Mouse (Mus musculus) ES-E14 (cell line): ENCODE measurements around the gene Cdhr2. TPM values are rescaled to one million over a fixed set of nuclear protein-coding genes. Genes with fewer than 3 reads are reported as not detected.

Source experiments
- DNase-seq: peaks from one replicate; pipeline ENCODE4 v3.0.0-alpha.2; 2013; ENCODE audit warnings: low read depth, low spot score
- H3K27ac ChIP-seq: 2 replicates; pipeline ENCODE4 v1.5.1; 2012; ENCODE audit warnings: low read depth, mild to moderate bottlenecking, low read length, moderate library complexity, mixed read lengths; ENCODE audit not compliant: poor library complexity, insufficient read depth, severe bottlenecking
- H3K36me3 ChIP-seq: 2 replicates; pipeline ENCODE4 v1.6.1; 2012; ENCODE audit warnings: mild to moderate bottlenecking, low read length, moderate library complexity, mixed read lengths; ENCODE audit not compliant: control insufficient read depth, poor library complexity, insufficient read depth, severe bottlenecking
- H3K4me1 ChIP-seq, 2 experiments: fragments of 150-350 bp in 1 of 2; sonication (generic) in 1 of 2; 2 replicates each; pipeline ENCODE4 v1.6.1; 2012; ENCODE audit warnings: low read length in 2 of 2, mild to moderate bottlenecking in 1 of 2, mixed read lengths in 1 of 2; ENCODE audit not compliant: control insufficient read depth in 2 of 2, insufficient read depth in 2 of 2, poor library complexity in 1 of 2
- H3K4me3 ChIP-seq, 2 experiments: fragments of 150-350 bp in 1 of 2; sonication (generic) in 1 of 2; 2 replicates each; pipeline ENCODE4 v1.5.1; 2012; ENCODE audit warnings: low read length in 2 of 2, low read depth in 1 of 2, mild to moderate bottlenecking in 1 of 2, mixed read lengths in 1 of 2; ENCODE audit not compliant: insufficient read depth in 1 of 2, poor library complexity in 1 of 2, severe bottlenecking in 1 of 2
- H3K9ac ChIP-seq: 2 replicates; pipeline ENCODE4 v1.6.1; 2012; ENCODE audit warnings: low read depth, mild to moderate bottlenecking, low read length, mixed read lengths; ENCODE audit not compliant: poor library complexity, insufficient read depth, severe bottlenecking
- H3K9me3 ChIP-seq: fragments of 150-350 bp; sonication (generic); 2 replicates; pipeline ENCODE4 v1.6.1; 2012; ENCODE audit warnings: low read depth, mild to moderate bottlenecking, low read length; ENCODE audit not compliant: control insufficient read depth, insufficient read depth
- CHD2 ChIP-seq: IDR thresholded peaks from 2 replicates; pipeline ENCODE4 v1.6.1; 2014; ENCODE audit warnings: mild to moderate bottlenecking, low read depth, low read length, inconsistent platforms
- HCFC1 ChIP-seq: IDR thresholded peaks from 2 replicates; pipeline ENCODE4 v1.6.1; 2012; ENCODE audit warnings: low read length, inconsistent platforms, borderline replicate concordance; ENCODE audit not compliant: insufficient read depth
- MAFK ChIP-seq: IDR thresholded peaks from 2 replicates; pipeline ENCODE4 v1.6.1; 2014; ENCODE audit warnings: mild to moderate bottlenecking, low read depth, low read length, inconsistent platforms; ENCODE audit not compliant: insufficient read depth
- ZC3H11A ChIP-seq: IDR thresholded peaks from 2 replicates; pipeline ENCODE4 v1.6.1; 2012; ENCODE audit warnings: low read depth, mild to moderate bottlenecking, inconsistent platforms, low read length, borderline replicate concordance
- ZNF384 ChIP-seq: IDR thresholded peaks from 2 replicates; pipeline ENCODE4 v1.6.1; 2012; ENCODE audit warnings: low read depth, low read length, inconsistent platforms
- in situ Hi-C, 2 experiments: fragments of 600-800 bp; cut with MboI; formaldehyde crosslinking; loops; one replicate each; pipeline ENCODE4 v1.15.1; 2025; ENCODE audit warnings: low sequenced_read_pairs in 2 of 2, inconsistent platforms in 1 of 2; ENCODE audit not compliant: unreplicated experiment in 2 of 2
- total RNA-seq: library from RNA; depleted of rRNA; stranded (reverse); fragments of 300-350 nt; gene quantifications from 2 replicates; pipeline ENCODE4 v1.2.3, GENCODE M21; 2012

Cdhr2 gene
- total RNA-seq, 1 experiment: 0.31 TPM

DNA sequence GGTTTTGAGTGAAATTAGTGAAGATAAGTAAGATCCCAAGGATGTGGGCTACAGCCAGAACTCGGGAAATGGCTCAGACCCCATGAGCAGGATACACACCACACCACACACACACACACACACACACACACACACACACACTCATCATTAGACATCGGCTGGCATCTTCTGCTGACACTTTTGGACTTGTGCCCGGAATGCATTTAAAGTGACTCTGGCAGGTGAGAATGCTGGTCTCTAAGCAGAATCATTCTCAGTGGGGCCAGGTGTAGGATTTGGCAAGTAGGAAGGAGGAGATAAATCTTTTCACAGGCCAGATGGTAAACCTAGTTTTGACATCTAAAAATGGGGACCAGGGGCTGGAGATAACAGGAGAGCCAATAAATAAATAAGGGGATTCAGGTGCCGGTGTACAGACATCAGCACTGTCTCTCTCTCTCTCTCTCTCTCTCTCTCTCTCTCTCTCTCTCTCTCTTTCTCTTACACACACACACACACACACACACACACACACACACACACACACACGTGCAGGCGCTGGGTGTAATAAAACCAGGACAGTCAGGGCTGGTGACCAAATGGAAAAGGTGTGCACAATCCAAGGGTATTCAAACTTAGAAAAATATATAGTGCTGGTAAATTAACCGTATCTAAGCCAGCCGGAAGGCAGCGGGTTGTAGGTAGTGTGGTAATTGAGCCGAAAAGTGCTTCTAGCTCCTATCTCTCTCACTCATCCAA is 56.0 kb downstream of the Cdhr2 start:
- TF ChIP-seq ZNF384 (no peak), ZC3H11A (no peak), MAFK (no peak), CHD2 (no peak), HCFC1 (no peak)
- DNase-seq: no peak
- H3K9me3 ChIP-seq: no peaks in the 10 kb centered on the region
- peaks cover 0 to 7% of the 10 kb centered on the region in 2 experiments; a peak in 2 of 4 replicates for H3K4me1 ChIP-seq
- no peaks in the 10 kb centered on the region for H3K36me3 ChIP-seq
- peak overlapping the region; percentile 65 to 83 for H3K4me3 ChIP-seq
- H3K27ac ChIP-seq: no peak overlapping the region
- in situ Hi-C loops: no loop called here
- peak overlapping the region; percentile 2; the same call in 1 of the 2 replicates for H3K9ac ChIP-seq

DNA sequence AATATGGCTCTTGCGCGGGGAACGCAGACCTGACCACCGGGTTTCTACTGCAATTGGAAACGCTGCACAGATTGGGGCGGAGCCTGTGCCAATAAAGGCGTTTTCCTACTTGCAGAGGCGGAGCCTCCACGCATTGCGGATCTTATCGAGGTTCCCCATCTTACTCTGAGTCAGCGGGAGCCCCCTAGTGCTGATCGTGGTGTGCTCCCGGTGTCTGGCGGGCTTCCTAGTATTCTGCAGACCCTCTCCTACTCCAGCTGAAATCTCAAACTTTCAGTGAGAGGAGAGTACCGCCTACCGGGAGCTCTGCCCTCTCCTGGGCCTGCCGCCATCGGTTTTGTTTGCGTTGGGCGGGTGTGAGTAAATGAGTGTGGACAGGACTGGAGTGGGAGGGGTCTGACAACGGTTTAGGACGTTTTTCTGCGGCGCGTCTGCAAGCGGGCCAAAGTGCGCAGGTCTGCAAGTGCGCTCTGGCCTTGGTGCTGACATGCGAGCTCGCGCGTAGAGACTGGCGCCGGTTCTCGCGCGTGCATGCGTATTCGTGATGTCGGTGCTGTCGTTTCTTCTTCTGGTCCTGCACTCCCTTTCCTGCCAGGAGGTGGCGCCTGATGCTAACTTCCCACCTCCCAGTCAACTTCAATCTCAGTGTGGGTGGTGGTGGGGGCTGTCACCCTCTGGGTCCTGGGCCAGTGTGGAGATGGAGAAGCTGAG is 56.9 kb downstream of the Cdhr2 start:
- Histone ChIP-seq H3K9me3 (no peaks in the 10 kb centered on the region), H3K4me3 (peak overlapping the region; percentile 65 to 83), H3K27ac (no peak overlapping the region), H3K36me3 (no peaks in the 10 kb centered on the region), H3K9ac (peak overlapping the region; percentile 24; the same call in 1 of the 2 replicates), H3K4me1 (peaks cover 0 to 7% of the 10 kb centered on the region in 2 experiments; a peak in 2 of 4 replicates)
- in situ Hi-C loops: no loop called here
- TF ChIP-seq ZC3H11A (no peak), HCFC1 (no peak; the same call in 1 of the 2 replicates), MAFK (0 out of 2 replicates have a peak, but pooled peaks have one; percentile 2), ZNF384 (no peak), CHD2 (peak; percentile 86; the same call in 1 of the 2 replicates)
- peak; percentile 96 for DNase-seq

DNA sequence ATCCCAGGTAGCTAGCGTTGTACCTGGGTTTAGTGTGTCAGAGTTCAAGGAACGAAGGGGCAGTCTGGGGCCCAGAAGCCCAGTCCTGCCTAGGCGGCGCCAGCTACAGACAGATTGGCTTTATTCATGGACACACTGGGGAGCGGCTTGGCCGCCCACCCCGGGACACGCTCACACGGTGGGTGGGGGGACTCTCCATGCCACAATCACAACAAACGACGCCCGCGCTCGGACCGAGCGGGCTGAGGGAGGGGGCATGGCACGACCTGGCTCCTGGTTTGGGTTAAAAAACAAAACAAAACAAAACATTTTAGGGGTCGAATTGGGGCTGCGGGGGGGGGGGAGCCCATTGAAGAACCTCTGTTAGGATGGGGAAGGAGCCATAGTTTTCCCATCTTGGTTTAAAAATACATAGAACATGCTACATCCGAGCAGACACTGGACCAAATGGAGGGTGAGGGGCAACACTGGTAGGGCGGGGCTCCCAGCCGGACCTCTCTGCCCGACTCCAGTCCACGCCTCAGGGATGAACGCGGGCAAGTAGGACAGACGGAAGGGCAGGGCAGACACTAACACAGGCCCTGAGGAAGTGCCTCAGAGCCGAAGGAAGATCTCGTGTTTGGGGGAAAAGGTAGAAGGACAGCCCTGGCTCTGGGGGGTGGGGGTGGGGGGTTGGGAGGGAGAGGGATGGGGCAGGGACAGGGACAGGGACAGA is 57.7 kb downstream of the Cdhr2 start:
- no peaks in the 10 kb centered on the region for H3K9me3 ChIP-seq
- no peak overlapping the region for H3K9ac ChIP-seq
- peak overlapping the region; percentile 20 to 46; a peak in 3 of 4 replicates for H3K4me3 ChIP-seq
- TF ChIP-seq ZNF384 (no peak), CHD2 (no peak), HCFC1 (no peak), ZC3H11A (no peak), MAFK (no peak)
- no peak for DNase-seq
- peaks cover 0 to 7% of the 10 kb centered on the region in 2 experiments; a peak in 2 of 4 replicates for H3K4me1 ChIP-seq
- H3K36me3 ChIP-seq: no peaks in the 10 kb centered on the region
- H3K27ac ChIP-seq: no peak overlapping the region
- in situ Hi-C loops: no loop called here

DNA sequence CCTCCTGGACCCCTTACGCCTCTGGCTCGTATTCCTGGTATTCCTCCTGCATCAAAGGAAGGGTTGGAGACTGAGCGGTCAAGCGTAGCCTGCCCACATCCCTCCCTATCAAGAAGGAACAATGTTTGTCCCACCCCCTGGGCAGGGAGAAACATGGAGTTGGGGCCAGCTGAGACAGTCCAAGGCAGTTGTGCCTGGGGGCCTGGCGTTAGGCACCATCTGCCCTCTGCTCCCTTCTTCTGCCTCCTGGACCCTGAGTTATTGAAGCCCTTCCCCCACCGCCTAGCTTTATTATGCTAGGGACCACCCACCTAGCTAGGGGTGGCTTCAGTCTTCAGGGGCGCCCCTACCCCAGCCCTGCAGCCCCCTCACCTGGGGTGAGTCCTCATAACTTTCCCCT is 58.2 kb downstream of the Cdhr2 start:
- Histone ChIP-seq H3K9ac (no peak overlapping the region), H3K4me1 (peaks cover 0 to 7% of the 10 kb centered on the region in 2 experiments; a peak in 2 of 4 replicates), H3K9me3 (no peaks in the 10 kb centered on the region), H3K36me3 (no peaks in the 10 kb centered on the region), H3K27ac (no peak overlapping the region), H3K4me3 (peak overlapping the region in 1 of 2 experiments; percentile 10; a peak in 1 of 4 replicates)
- TF ChIP-seq HCFC1 (no peak), CHD2 (no peak), ZC3H11A (no peak), ZNF384 (no peak), MAFK (no peak)
- DNase-seq: no peak
- in situ Hi-C loops: no loop called here
